Mouse (Mus musculus) cerebellum, adult 9-11 months (tissue): ENCODE measurements around the gene Hsd11b1.

Experiments
- DNase-seq: peaks from one replicate; pipeline ENCODE4 v3.0.0; 2022

Hsd11b1 gene

GRCm38 (mm10) chr1:193198312-193198711, 65.6 kb downstream of the Hsd11b1 start:
- no peak for DNase-seq

- DNase-seq, result no peak
These were observed 66.2 kb downstream of the Hsd11b1 start for GRCm38 (mm10) chr1:193197494-193198205.

GRCm38 (mm10) chr1:193195169-193195810, 68.6 kb downstream of the Hsd11b1 start:
- no peak for DNase-seq

GRCm38 (mm10) chr1:193194416-193195140, 69.3 kb downstream of the Hsd11b1 start:
- DNase-seq, result peak; percentile 62

- no peak for DNase-seq
These were observed 72.1 kb downstream of the Hsd11b1 start for GRCm38 (mm10) chr1:193191675-193192283.

GRCm38 (mm10) chr1:193189771-193190170, 74.1 kb downstream of the Hsd11b1 start:
- no peak for DNase-seq

- DNase-seq, result no peak
These were observed 74.7 kb downstream of the Hsd11b1 start for GRCm38 (mm10) chr1:193189151-193189621.

- DNase-seq, result no peak
These were observed 75.6 kb downstream of the Hsd11b1 start for GRCm38 (mm10) chr1:193188257-193188656.

- no peak for DNase-seq
These were observed 82.8 kb downstream of the Hsd11b1 start for GRCm38 (mm10) chr1:193181104-193181503.

GRCm38 (mm10) chr1:193174143-193174733, 89.6 kb downstream of the Hsd11b1 start:
- peak; percentile 29 for DNase-seq

GRCm38 (mm10) chr1:193173810-193174129, 90.1 kb downstream of the Hsd11b1 start:
- DNase-seq, result no peak

- peak; percentile 98 for DNase-seq
These were observed 90.7 kb downstream of the Hsd11b1 start for GRCm38 (mm10) chr1:193172991-193173809.
